Mouse (Mus musculus) adrenal gland, postnatal 14 days (tissue): ENCODE results near the gene Col4a3. TPM values are rescaled to one million over a fixed set of nuclear protein-coding genes. Genes with fewer than 3 reads are reported as not detected.

ENCODE experiments used
- DNase-seq: peaks from one replicate; pipeline ENCODE4 v3.0.0; 2021; ENCODE audit warnings: mixed read lengths
- total RNA-seq: library from RNA; stranded (reverse); gene quantifications from 2 replicates; pipeline ENCODE4 v1.2.3, GENCODE M21; 2021

The Col4a3 gene
- total RNA-seq, 1 experiment from 2014 or later: 3.5 TPM

GRCm38 (mm10) chr1:82608646-82609262, 22.0 kb downstream of the Col4a3 start:
- no peak for DNase-seq

DNA sequence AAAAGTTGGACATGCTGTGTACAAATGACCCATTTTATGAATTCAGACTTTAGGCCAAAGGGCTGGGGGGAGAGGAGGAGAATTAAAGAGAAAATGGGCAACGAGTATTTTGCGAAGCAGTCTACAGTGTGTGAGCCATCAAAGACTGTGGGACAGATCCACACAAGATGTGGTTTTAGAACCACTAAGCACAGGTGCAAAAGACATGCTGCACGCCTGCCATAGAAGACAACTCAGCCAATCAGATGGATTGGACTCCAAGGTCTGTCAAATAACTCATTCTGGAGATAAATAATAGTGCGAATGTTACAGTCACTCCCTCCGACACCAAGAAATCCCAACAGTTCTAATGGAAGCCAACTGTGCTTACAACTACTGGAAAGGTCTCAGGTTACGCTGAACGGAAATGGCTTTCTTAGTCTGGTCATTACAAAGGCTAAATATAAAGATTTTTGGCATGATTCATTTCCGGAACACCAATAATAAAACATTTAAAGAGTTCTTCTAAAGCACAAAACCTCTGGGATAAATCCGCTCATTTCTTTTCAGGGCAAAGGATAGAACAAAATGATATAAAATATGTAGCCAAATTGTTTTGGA, 25.4 kb downstream of the Col4a3 start:
- no peak for DNase-seq

DNA sequence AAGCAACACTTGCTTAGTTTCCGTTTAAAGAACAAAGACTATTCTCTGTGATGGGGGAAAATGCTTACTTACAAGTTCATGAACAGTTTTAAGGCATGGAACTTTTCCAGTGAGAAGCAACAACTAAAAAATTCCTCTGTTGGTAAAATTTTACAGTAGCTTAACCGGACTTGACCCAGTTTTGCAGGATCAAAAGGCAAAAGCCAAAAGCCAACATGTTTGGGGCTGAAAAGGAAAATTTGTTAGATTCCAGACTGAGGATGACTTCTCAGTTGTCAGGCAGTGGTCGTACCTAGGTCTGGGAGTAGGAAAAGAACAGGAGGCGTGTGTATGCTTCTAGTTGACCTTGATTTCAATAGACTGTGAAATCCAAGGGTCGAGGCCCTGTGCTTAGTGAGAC, 31.3 kb downstream of the Col4a3 start:
- no peak for DNase-seq

DNA sequence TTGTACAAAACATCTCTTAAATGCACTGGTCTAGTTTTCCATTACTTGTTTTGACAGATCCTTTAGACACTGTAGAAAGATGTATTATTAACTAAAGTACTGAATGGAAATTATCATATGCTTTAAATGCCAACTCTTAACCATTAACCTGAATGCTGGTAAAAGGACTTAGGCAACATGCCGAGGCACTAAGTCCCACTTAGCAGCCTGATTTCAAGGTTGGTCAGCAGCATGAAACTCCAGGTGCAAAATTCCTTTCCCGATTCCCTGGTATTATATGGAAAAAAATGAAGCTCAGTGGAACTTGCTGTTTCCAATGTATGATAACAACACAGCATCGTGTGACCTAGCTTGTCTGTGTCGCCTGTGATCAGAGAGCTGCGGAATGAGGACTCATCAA, 31.9 kb downstream of the Col4a3 start:
- no peak for DNase-seq

GRCm38 (mm10) chr1:82619981-82620380, 33.3 kb downstream of the Col4a3 start:
- DNase-seq: no peak

DNA sequence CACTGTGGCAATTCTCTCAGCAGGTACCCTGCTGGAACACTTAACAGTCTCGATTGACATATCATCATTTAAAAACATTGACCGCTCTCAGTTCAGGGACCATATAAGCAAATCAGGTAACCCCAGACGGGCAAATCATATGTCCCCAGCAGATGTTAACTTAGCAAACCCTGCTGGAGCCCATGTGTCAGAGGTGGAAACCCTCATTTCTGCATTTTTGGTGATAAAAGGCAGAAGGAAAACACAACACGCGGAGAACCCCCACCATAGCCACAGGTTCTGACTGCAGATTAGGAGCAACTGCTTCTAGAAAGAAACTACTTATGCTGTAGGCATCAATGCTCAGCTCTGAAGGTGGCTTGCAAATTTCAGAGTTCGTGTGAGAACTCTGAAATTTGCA, 38.2 kb downstream of the Col4a3 start:
- no peak for DNase-seq

- no peak for DNase-seq
Measured at GRCm38 (mm10) chr1:82625474-82625873, 38.8 kb downstream of the Col4a3 start.

- DNase-seq: no peak
Measured at GRCm38 (mm10) chr1:82627652-82628051, 40.9 kb downstream of the Col4a3 start.

DNA sequence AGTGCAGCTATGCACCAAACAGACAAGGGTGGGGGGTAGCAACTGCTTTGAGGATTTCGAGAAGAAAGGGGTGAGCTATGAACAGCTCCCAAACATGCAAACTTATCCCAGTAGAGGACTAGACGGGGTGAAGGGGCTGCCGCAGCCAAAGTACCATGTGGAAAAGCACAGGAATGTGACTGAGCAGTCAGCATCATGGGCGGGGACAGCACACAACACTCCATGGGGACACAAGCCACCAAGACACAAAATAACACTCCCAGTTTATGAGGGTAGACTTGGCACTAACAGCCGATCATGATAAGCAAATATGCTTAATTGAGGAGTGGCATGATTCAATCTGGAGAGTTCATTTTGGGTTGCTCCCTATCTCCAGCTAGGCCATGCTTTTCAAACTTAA, 42.8 kb downstream of the Col4a3 start:
- DNase-seq: no peak

DNA sequence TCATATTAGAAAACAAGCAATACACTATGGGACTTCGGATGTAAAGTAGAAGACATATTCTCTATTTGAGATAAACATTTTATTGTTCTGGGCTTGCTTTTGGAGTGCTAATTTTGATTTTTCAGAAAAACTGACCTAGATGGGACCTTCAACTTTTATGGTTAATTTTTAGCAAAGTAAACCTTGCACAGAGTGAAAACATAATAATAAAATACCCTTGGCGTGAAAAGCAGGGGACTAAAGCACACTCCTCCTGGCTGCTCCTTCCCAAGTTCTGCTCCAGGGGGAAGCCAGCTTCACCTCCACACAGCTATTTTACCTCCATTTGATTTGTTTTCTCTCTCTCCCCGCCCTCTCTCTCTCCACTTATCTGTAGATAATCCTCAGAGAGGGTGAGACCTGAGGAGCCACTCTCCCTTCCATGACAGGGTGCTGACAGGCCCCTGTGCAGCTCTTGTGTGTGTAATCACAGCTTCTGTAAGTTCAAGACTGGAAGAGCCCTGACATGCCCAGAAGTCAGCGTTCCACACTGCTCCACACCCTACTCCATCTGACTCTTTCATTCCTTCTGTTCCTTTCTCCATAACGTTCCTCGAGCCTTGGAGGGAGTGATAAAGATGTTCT, 44.6 kb downstream of the Col4a3 start:
- DNase-seq: no peak

- DNase-seq: peak; percentile 86
Measured at GRCm38 (mm10) chr1:82634545-82635253, 48.0 kb downstream of the Col4a3 start.

GRCm38 (mm10) chr1:82635254-82635620, 48.5 kb downstream of the Col4a3 start:
- DNase-seq: no peak

- peak; percentile 47 for DNase-seq
Measured at GRCm38 (mm10) chr1:82636321-82636720, 49.6 kb downstream of the Col4a3 start.

DNA sequence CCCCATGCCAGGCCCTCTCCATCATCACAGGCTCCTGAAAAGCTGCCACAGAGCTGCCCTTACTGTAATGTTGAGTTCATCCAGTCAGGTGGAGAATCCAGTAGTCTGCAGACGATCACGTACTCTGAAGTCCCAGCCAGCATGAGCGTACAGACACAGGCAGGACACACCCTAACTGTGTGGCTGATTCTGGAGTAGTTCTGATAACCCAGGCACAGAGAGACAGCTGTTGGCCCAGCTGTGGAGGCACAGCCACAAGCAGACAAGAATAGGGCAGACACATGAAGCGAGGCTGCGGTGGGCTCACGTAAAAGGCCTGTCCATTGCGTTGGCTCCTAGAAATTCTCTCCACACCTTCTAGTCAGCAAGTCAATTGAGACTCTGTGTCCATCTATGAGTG, 50.7 kb downstream of the Col4a3 start:
- no peak for DNase-seq

DNA sequence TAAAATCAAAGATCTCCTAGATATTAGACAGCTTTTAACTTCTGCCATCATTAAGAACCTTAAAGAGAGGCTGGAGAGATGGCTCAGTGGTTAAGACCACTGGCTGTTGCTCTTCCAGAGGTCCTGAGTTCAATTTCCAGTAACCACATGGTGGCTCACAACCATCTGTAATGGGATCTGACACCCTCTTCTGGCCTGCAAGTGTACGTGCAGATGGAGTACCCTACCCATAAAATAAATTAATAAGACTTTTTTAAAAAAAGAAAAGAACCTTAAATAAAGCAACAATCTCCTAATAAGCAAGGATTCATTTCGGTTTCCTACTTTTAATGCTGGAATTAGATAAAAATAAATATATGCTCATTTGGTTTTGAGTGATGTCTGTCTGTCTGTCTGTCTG, 51.7 kb downstream of the Col4a3 start:
- DNase-seq: no peak

GRCm38 (mm10) chr1:82641316-82641987, 54.7 kb downstream of the Col4a3 start:
- DNase-seq: peak; percentile 86

DNA sequence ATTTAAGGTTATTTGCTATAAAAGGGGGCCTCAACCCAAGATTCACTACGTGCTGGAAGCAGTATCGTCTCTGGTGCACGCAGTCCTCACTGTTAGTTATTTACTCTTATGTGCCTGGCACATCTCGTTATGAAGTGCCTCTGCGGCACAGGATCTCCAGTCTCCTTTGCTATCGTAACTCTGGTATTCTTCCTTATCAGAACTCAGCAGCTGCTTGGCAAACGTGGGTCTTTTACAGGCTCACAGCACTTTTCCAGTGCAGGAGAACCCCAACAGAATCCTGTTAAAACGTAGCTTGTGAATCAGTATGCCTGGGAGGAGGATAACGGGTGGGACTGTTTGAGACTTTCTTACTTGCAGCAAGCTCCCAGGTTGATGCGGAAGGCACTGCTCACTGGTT, 61.3 kb downstream of the Col4a3 start:
- no peak for DNase-seq

DNA sequence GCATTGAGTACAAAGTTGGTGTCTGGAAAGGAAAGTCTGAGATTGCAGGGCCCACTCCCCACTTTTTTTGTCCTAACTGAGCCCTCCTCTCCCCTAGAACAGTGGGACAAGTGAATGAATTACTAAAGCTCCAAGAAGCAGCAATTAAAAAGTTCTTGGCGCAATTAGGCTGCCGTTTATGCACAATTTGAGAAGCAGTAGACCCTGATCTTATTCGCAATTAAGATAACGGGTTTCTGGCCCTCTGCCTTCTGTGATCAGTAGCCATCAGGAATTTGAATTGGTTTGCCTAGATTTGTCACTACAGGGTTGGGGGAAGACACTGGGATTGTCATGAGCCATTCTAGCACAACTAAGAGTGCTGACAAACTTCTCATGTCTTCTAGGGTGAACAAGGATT, 64.1 kb downstream of the Col4a3 start:
- DNase-seq: no peak

GRCm38 (mm10) chr1:82654046-82654445, 67.3 kb downstream of the Col4a3 start:
- no peak for DNase-seq

DNA sequence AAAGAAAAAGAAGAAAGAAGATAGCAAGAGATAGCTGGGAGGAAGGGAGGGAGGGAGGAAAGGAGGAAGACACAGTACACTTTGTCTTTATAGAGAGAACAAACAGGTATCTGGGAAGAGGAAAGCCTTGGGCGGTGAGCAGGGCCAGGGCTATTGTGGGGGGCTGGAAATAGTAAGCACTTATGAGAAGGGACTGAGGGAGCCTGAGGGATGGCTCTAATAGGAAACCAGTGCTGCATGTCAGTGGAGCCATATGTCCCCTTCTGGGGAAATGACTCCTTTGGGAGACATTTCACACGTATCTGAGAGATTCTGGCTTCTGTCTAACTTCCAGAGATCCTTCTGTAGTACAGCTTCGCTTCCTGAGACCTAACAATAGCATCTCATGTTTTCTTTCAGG, 69.7 kb downstream of the Col4a3 start:
- DNase-seq: no peak

DNA sequence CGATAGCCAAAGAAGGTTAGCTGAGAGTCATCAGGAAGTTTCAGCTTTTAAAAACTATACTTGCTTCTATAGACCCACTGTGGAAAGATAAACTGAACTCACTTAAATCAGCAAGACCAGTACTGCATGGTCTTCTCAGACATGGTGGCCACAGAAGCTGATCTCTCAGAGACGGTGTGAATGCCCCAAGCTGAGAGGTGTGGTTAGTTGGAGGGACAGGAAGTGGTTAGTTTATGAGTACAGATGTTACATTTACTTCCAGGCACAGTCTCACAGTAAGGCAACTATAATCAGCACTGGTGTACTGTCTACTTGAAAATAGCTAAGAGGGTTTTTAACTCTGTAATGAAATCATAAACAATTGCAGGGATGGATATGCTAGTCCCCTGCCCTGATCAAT, 75.5 kb downstream of the Col4a3 start:
- no peak for DNase-seq

GRCm38 (mm10) chr1:82663522-82663921, 76.8 kb downstream of the Col4a3 start:
- no peak for DNase-seq

DNA sequence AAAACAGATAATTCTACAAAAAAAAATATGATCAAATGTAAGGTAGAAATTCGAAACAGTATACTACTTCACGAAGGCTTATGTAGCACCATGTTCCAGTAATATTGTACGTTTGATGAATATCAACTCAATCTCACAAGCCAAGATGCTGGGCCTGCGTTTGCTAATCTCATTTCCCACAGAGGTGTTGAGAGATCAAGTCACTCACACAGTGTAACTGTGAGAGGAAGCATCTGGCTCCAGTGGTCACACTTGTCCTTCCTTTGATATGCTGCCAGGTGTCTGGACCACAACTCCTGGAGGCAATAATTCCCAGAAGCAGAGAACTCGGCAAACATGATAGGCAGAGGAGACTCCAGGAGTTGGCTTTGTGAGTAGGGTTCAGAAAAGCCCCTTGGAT, 99.6 kb downstream of the Col4a3 start:
- no peak for DNase-seq
